Mouse (Mus musculus) layer of hippocampus, adult 9-11 months (tissue): ENCODE data around the gene Gm3573.
A peak's percentile ranks its signal among the peaks of the same experiment; 100 is the strongest.
"Not testable (repeated sequence)": the region's sequence is repeated elsewhere in the genome, so short reads cannot be mapped to it uniquely, and the experiment has no call there.

Experiments
- DNase-seq: peaks from one replicate; pipeline ENCODE4 v3.0.0; 2022

The Gm3573 gene

DNA sequence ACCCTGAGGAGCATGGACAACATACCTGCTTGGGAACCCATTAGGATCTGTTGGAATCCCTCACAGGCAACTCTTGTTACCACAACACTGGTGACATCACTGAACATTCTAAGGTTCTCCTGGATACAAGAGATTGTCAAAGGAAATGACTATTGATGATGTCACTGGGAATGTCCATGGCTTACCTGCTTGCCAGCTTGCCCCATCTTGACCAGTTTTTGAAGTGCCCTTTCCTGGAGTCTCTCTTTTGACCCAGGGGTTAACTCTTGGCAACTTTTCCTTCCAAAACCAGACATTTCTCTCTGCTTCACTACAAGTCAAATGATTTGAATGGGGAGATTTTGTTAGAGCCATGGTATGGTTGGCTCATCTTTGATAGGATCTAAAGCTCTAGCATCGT is at the start of gene Gm3573:
Gene Gm3573 (minus strand): TSS at position 101 of the 400 bp plus-strand sequence.
- not testable (repeated sequence) for DNase-seq

DNA sequence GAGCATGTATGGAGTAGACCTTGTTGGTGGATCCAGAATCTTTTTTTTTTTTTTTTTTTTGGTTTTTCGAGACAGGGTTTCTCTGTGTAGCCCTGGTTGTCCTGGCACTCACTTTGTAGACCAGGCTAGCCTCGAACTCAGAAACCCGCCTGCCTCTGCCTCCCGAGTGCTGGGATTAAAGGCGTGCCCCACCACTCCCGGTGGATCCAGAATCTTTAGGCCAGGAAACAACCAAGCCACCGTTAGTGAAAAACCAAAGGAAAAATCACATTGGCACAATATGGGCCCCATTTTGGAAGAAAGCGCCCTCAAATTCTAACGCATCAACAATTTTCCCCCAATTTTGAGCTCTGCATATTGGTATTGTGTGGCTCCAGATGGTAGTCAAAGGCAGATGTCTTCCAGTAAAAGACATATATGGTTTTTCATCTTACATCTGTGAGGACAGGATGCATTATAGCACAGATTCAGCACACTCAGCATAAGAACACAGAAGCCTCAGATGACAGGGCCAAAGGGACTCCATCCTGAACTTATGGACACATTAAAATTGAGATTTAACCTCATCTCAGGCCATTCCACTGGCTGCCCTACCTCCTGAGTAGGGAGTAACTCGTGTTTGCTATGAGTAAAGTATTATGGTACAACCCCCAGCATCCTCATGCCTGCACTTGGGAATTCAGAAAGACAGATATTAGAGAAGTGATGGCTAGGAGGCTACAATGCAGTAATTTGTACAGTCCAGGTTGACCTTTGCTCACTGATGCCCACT is 26.4 kb upstream of the Gm3573 start:
- DNase-seq = not testable (repeated sequence)

DNA sequence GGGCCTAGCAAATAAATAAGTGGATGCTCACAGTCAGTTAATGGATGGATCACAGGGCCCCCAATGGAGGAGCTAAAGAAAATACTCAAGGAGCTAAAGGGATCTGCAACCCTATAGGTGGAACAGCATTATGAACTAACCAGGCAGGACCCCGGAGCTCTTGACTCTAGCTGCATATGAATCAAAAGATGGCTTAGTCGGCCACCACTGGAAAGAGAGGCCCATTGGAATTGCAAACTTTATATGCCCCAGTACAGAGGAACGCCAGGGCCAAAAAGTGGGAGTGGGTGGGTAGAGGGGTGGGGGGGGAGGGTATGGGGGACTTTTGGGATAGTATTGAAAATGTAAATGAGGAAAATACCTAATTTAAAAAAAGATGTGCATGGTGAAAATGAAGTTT is 6.7 kb downstream of the Gm3573 start:
- peak; percentile 3 for DNase-seq

DNA sequence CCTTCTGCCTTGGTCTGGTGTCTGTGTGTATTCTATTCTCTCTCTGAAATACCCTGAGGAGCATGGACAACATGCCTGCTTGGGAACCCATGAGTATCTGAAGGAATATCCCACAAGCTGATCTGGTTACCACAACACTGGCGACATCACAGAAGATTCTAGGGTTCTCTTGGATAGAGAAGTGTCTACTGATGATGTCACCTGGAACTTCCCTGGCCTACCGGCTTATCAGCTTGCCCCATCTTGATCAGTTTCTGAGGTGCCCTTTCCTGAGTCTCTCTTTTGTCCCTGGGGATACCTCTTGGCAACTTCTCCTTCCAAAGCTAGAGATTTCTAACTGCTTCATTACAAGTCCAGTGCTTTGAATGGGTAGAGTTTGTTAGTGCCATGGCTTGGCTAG is 28.1 kb downstream of the Gm3573 start, which contains the start of gene Gm17027:
Gene Gm17027 (minus strand): TSS at position 101 of the 400 bp plus-strand sequence.
- DNase-seq = not testable (repeated sequence)
